Mouse (Mus musculus) liver, adult 2 months (tissue): ENCODE data around the gene Ssh1.

Experiments
- CTCF ChIP-seq: fragments of 200-500 bp; IDR thresholded peaks from 2 replicates; pipeline ENCODE4 v1.5.1; 2011; ENCODE audit warnings: low read depth, low read length, control low read depth
- POLR2A ChIP-seq: fragments of 200-500 bp; IDR thresholded peaks from 2 replicates; pipeline ENCODE4 v1.6.1; 2011; ENCODE audit warnings: low read length, control low read depth; ENCODE audit not compliant: insufficient read depth; ENCODE audit errors: extremely low read depth

DNA sequence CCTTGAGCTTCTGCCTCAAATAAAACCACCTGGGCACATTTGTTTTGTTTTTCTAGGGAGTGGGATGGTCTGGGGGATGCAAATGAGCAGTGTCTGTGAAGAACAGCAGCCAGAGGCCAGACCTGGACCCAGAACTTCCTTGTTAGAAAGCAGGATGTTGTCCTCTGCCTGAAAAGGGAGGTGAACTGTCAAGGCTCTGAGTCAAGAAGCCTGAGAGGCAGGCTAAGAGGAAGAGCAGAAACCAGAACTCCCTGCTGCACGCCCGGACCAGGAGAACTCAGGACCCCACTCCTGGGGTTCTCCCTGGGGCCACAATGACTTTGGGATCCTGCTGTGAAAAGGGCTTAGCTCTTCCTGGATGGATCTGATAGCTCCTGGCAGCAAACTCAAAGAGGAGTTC is 8.0 kb downstream of the Ssh1 start:
- TF ChIP-seq CTCF (no peak), POLR2A (no peak)
